Mouse (Mus musculus): ENCODE results near the gene Zfp683.
A peak's percentile ranks its signal among the peaks of the same experiment; 100 is the strongest.

The Zfp683 gene

DNA sequence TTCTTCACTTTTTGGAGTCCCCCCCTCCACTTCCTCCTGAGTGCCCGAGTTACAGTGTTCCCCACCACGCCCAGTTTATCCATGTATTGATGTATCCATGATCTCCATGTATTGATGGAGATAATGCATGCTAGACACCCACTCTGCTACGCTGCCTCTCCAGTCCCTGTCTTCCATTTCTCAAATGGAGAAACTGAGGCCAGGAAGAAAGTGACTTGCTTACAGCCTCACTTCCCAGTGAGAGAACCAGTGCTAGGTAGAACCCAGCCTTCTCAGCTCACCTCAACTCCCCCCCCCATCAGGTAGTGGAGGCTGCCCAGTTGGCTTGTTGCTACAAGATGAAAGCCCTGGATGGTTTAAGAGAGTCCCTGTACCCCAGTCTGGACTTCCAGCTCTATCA lies at the start of gene Zfp683:
Gene Zfp683, plus strand, starts transcription at position 301 of the 400 bp plus-strand sequence.
- no peak for DNase-seq (ENCODE audit: low spot score in 2 of 2)

- no peak for DNase-seq (ENCODE audit: low spot score in 2 of 2)
Observed at GRCm38 (mm10) chr4:134005581-134006358, 47.9 kb upstream of the Zfp683 start.

DNA sequence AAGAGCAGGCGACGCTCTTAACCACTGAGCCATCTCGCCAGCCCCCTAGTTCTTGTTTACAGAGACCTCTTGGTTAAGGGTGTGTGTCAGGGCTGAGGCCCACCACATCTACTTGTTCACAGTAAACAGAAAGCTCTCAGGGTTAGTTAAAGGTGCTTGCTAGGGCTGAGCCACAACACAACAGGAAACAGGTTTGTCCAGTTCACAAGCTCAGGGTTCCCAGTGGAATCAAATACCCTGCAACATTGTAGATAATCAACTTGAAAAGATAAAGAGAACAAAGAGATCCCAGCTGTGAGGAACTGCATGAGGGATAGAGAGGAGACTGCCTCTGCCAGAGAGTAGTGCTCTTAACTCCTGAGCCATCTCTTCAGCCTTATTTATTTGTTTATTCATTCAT lies 46.8 kb upstream of the Zfp683 start:
- no peak for DNase-seq (ENCODE audit: low spot score in 2 of 2)

DNA sequence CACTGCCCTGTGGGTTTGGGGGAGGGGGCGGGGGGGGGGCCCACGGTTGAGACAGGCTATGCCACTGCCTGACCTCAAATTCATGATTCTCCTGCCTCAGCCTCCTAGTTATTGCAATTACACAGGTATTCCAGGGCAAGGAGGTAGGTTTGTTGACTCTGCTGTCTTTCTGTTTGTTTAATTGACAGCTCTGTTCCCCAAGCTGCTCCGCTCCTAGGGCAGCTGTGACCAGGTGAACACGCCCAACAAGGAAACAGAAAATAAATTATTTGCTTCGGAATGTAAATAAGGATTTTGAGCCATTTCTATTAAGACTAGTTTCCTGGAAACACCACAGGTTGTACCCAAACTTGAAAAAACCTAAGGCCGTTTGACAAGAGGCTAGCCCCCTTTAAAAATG lies 43.9 kb upstream of the Zfp683 start:
- no peak for DNase-seq (ENCODE audit: low spot score in 2 of 2)

GRCm38 (mm10) chr4:134011450-134012414 lies 41.9 kb upstream of the Zfp683 start:
- DNase-seq (ENCODE audit: low spot score in 2 of 2), result no peak

- no peak for DNase-seq (ENCODE audit: low spot score in 2 of 2)
Observed at GRCm38 (mm10) chr4:134012858-134013528, 40.6 kb upstream of the Zfp683 start.

- no peak for DNase-seq (ENCODE audit: low spot score in 2 of 2)
Observed at GRCm38 (mm10) chr4:134016208-134016607, 37.4 kb upstream of the Zfp683 start.

GRCm38 (mm10) chr4:134016767-134017166 lies 36.9 kb upstream of the Zfp683 start:
- no peak for DNase-seq (ENCODE audit: low spot score in 2 of 2)

DNA sequence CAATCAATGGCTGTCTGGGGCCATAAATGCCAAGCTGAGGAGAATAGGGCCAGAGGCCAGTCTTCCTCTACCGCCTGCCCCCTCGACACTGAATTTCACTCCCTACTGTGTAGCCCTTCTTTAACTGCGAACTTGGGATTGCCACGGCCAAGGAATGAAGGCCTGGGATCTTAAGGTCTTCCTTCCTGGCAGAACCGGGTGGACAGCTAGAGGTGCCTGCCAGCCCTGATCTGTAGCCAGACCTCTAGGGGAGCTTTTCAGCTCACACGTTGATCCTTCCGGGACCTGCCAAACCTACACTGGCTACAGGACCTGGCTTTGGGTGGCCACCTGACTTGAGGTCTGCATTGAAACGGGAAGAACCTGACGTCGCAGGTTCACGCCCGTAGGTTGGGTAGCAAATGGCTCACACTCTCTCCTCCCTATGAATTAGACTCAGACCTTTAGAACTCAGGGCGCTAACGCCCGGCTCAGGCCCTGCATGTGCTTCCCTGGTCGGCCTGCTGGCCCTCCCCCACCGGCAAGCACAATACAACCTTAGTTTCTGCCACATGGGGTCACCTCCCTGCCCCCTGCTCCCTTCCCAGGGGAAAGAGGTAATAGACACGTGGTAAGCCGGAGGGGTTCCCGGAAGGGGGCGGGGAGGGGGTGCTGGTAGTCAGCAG lies 36.3 kb upstream of the Zfp683 start:
- DNase-seq (ENCODE audit: low spot score in 2 of 2), result no peak

DNA sequence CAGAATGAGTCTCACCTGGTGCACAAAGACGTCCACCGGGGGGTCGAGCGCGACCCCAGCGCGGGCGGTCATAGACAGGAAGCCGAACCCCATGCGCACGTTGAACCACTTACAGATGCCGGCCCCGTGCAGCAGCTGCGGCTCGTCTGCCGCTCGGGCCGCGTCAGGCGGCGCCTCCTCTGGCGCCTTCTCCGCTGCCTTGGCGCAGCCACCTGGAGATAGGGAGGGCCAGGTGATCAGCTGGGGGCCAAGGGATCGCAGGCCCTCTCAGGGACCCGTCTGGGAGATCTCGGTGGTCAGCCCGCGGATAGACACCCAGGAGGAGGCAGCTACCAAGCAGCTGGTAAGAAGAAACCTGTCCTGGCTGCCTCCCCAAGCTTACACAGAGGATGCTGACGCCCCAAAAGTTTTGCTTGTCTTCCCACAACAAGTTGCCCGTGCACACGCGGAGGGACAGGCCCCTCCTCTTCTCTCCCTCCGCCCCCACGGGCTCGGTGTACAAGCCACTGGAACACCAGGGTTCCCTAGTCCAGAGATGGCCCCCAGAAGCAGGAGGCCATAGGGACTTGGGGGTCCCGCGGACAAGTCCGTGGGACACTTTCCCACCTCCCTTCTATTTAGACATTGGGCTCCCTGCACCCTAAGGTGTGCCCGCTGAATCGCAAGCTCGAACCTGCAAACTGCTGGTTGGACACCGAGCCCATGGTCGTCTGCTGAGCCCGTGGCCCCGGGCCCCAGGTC lies 35.4 kb upstream of the Zfp683 start:
- no peak for DNase-seq (ENCODE audit: low spot score in 2 of 2)

GRCm38 (mm10) chr4:134018779-134019145 lies 34.9 kb upstream of the Zfp683 start, which contains the start of gene Lin28a:
Gene Lin28a, minus strand, starts transcription at chr4:134018841.
- no peak for DNase-seq (ENCODE audit: low spot score in 2 of 2)

- no peak for DNase-seq (ENCODE audit: low spot score in 2 of 2)
Observed at GRCm38 (mm10) chr4:134019210-134019609, 34.4 kb upstream of the Zfp683 start.

DNA sequence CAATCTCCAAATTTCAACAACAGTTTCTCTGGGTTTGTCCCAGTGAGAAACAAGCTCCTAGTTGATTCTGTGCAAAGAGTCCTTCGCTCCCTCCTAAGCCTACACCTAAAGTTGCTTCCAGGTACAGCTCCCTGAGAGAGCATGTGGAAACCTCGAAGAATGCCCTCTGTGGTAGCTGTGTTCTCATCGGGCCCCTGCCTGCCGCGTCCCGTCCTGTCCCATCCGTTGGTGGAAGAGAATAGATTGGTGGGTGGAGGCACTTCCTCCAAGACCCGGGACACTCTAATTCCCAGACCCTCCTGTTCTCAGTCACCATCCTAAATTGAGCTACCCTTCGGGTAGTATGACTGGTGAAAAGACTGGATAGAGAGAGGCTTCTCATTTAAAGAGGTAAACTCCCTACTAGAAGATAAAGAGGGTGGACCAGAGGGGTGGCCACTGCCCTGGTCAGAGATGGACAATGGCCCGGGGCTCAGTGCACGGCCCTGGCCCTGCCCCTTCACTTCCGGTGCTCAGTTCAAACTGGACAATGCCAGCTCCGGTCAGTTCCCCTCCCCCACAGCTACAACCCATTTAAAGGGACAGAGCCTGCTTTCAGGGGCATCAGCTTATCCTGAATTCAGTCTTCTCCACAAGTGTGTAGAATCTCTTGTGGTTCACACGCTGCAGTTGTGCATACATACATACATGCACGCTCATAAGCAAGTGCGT lies 33.8 kb upstream of the Zfp683 start:
- DNase-seq (ENCODE audit: low spot score in 2 of 2), result no peak

GRCm38 (mm10) chr4:134020621-134021020 lies 33.0 kb upstream of the Zfp683 start:
- peak; percentile 62 to 70 for DNase-seq (ENCODE audit: low spot score in 2 of 2)

GRCm38 (mm10) chr4:134025802-134026201 lies 27.8 kb upstream of the Zfp683 start:
- no peak for DNase-seq (ENCODE audit: low spot score in 2 of 2)

DNA sequence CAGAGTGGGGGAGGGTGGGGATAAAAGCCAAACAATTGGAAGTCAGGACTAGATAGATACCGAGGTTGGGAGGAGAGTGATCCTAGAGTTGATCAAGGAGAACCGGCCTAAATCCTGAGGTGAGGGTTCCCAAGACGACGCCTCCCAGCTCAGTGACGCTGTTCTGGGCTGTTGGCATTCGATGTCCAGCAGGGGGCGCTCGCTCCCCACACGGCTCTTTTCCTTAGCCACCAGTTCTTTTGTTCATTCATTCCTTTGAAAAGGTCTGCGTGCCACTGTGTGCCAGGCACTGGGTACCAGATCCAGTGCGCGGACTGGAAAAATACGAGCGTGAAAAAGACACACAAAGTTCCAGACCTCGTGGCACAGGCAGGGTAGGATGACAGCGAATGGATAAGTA lies 17.7 kb upstream of the Zfp683 start:
- DNase-seq (ENCODE audit: low spot score in 2 of 2), result peak; percentile 32 to 76

- no peak for DNase-seq (ENCODE audit: low spot score in 2 of 2)
Observed at GRCm38 (mm10) chr4:134041317-134042123, 12.1 kb upstream of the Zfp683 start.

- no peak for DNase-seq (ENCODE audit: low spot score in 2 of 2)
Observed at GRCm38 (mm10) chr4:134043041-134043440, 10.6 kb upstream of the Zfp683 start.

DNA sequence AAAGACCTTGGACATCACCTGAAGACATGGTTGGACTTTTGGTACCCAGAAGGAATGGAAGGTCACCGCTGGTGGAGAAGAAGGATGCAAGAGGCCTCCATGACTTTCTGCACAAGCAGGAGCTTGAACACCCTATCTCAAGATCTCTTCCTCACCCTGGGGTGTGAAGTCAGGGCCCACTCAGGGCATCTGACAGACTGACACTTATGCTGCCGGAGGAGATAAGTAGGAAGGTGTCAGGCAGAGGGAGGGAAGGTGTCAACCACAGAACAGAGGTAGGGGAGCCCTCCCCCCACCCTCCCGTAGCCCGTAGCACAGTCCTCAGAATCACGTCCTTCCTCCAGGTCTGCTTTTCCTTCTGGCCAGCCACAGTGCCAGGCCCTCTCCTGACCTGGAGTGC lies 6.0 kb upstream of the Zfp683 start:
- no peak for DNase-seq (ENCODE audit: low spot score in 2 of 2)

All from urinary bladder, postnatal 4 days (tissue).